Mouse (Mus musculus): ENCODE measurements at regions not wholly inside any gene's neighbourhood (a gene's known extent, or its start where the extent isn't known, plus 50 kb on each side); places are given as distances from the start of the nearest gene placed in this dataset.

DNA sequence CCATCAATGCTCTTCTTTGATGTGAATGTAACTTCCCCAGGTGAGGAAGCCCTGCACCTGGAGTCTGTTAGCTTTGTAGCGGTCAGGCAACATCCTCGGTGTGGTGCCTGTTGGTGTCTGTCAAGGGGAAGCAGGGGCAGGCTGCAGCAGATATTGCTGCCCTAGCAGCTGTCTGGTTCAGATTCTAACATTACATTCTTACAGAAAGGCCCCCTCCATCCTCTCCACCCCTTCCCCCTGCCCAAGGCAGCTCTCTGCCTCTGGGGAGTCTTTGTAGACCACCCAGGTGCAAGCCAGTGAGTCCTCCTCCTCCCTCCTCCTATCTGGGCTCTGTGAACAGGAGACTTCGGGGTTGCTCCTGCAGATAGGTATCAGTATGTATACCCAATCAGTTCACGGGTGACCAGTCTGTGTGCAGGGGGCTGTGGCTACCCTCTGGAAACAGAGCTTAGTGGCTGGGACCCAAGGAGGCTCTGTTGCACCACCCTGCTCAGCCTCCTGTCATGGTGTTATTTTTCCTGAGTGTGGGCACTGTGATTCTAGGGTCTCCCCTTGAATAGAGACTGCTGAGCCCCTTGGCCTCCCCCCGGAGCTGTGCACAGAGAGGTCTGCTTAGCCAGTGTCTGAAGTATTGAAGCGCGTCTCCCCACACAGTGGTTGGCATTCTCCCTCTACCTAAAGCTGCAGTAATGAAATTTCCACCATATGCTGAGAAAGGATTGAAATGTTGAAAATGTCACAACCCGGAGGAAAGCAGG lies 394.6 kb upstream of the Zmiz1 start:
- no peak for TF ChIP-seq CTCF (IDR thresholded peaks at IDR 0.05; ENCODE audit: insufficient read depth, low read depth, low read length)
- no peak for TF ChIP-seq POLR2A (IDR thresholded peaks at IDR 0.05; ENCODE audit: insufficient read depth, low read depth, low read length)

Data from olfactory bulb, adult 2 months (tissue).